In the genomic region with DNA sequence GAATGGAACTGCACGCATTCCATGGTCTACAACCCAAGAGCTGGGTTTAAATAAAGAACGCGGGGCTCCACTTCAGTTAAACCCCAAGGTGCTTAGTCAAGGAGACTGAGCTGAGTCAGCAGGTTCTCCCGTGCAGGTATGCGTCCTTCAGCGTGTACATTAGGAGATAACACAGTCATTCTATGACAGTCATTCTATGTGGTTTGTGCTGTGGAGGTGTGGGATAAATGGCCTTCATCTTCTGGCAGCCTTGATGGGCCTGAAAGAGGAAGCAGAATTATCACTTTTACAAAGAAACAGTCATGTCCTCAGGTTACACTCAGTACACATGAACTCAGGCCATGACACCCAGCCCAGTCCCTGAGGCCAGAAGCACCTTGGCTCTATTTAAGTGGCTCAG, we compare ENCODE assay signal across 35 mouse cellular contexts. TPM values are rescaled to one million over a fixed set of nuclear protein-coding genes. Genes with fewer than 3 reads are reported as not detected.
"Had no signal": no experiment of that assay in that cellular context is flagged by ENCODE, and none has a peak within 500 bp of the region (broad histone marks: within the 10 kb centered on the region; RNA-seq: fewer than 3 reads in every experiment).

No protein-coding gene starts in this region.

- H3K4me2 ChIP-seq: heart, embryonic 12.5 days; hindbrain, embryonic 12.5 days; hindbrain, embryonic 14.5 days; intestine, embryonic 15.5 days; limb, embryonic 12.5 days had no signal

- H3K4me3 ChIP-seq: gastrocnemius, adult 2 months; heart, embryonic 10.5 days; heart, embryonic 12.5 days; hindbrain, embryonic 10.5 days; hindbrain, embryonic 12.5 days; intestine, embryonic 15.5 days; layer of hippocampus, adult 2 months; left cerebral cortex, adult 2 months; limb, embryonic 10.5 days; limb, embryonic 12.5 days had no signal

- H3K4me1 ChIP-seq: heart, embryonic 10.5 days; heart, embryonic 12.5 days; hindbrain, embryonic 12.5 days; intestine, embryonic 15.5 days; limb, embryonic 10.5 days; limb, embryonic 12.5 days had no signal

- H3K27me3 ChIP-seq: heart, embryonic 12.5 days; hindbrain, embryonic 12.5 days; intestine, embryonic 15.5 days; limb, embryonic 12.5 days had no signal

- DNase-seq: gastrocnemius, adult 2 months; gastrocnemius, postnatal 10 days; gastrocnemius, postnatal 25 days; heart, adult 18-20 months; heart, postnatal 10 days; heart, postnatal 4 days; kidney, adult 18-20 months; kidney, adult 8-10 months; kidney, postnatal 10 days; kidney, postnatal 25 days; kidney, postnatal 4 days; layer of hippocampus, postnatal 36 days had no signal

- ATAC-seq: hindbrain, embryonic 16.5 days; inflammation-experienced regulatory T-cells, adult 6 months; intestine, embryonic 15.5 days; intestine, postnatal 0 days had no signal

- H3K9ac ChIP-seq: heart, embryonic 12.5 days; hindbrain, embryonic 12.5 days; hindbrain, embryonic 14.5 days; intestine, embryonic 15.5 days; limb, embryonic 12.5 days; liver, embryonic 14.5 days had no signal

- H3K36me3 ChIP-seq: heart, embryonic 10.5 days; heart, embryonic 12.5 days; hindbrain, embryonic 10.5 days; hindbrain, embryonic 12.5 days; intestine, embryonic 15.5 days; limb, embryonic 10.5 days; limb, embryonic 12.5 days had no signal

- H3K9me3 ChIP-seq: heart, embryonic 10.5 days; heart, embryonic 12.5 days; hindbrain, embryonic 10.5 days; hindbrain, embryonic 12.5 days; intestine, embryonic 15.5 days; limb, embryonic 10.5 days; limb, embryonic 12.5 days had no signal

- H3K27ac ChIP-seq: gastrocnemius, adult 2 months; heart, embryonic 10.5 days; hindbrain, embryonic 10.5 days; hindbrain, embryonic 12.5 days; hindbrain, embryonic 14.5 days; intestine, embryonic 15.5 days; layer of hippocampus, adult 2 months; left cerebral cortex, adult 2 months; limb, embryonic 10.5 days; limb, embryonic 12.5 days; liver, embryonic 14.5 days had no signal

RNA-seq across cellular contexts. Expression of a gene that starts 14.9 kb away (rescaled TPM):
- total RNA-seq: gastrocnemius, adult 2 months; gastrocnemius, postnatal 10 days; gastrocnemius, postnatal 25 days; gastrocnemius, postnatal 4 days; granulocyte monocyte progenitor cell, adult 5-6 weeks; heart, adult 18-20 months; heart, adult 8-10 months; heart, postnatal 10 days; heart, postnatal 25 days; heart, postnatal 4 days; layer of hippocampus, adult 2 months; layer of hippocampus, postnatal 36 days; liver, adult 2 months had no signal
- polyA plus RNA-seq: heart, embryonic 10.5 days; heart, embryonic 12.5 days; heart, embryonic 14.5 days; heart, embryonic 16.5 days; hindbrain, embryonic 10.5 days; hindbrain, embryonic 12.5 days; inflammation-experienced regulatory T-cells, adult 6 months; intestine, embryonic 15.5 days; intestine, postnatal 0 days; kidney, embryonic 14.5 days; kidney, embryonic 16.5 days; limb, embryonic 10.5 days; limb, embryonic 12.5 days; liver, adult 2 months; liver, embryonic 14.5 days had no signal
